Mouse (Mus musculus): Measurements from ENCODE around the gene Ccdc146.

- TF ChIP-seq CTCF (conservative IDR thresholded peaks at IDR 0.05; ENCODE audit: insufficient read depth, insufficient read length, low read depth, low read length) (no peak), POLR2A (IDR thresholded peaks at IDR 0.05; ENCODE audit: low read depth, low read length) (no peak)
These were observed 51.3 kb downstream of the Ccdc146 start for GRCm38 (mm10) chr5:21373180-21373518.

All from kidney, adult 2 months (tissue).